Mouse (Mus musculus): Measurements from ENCODE around the gene Olfml2a. TPM values are rescaled to one million over a fixed set of nuclear protein-coding genes. Genes with fewer than 3 reads are reported as not detected.
"Not testable (repeated sequence)": the region's sequence is repeated elsewhere in the genome, so short reads cannot be mapped to it uniquely, and the experiment has no call there.

The Olfml2a gene
- polyA plus RNA-seq, 1 experiment from 2014 or later, result 2.1 TPM

GRCm38 (mm10) chr2:39010144-39010543, 78.4 kb downstream of the Olfml2a start:
- H3K27ac ChIP-seq; H3K27me3 ChIP-seq (ENCODE audit: insufficient read depth, poor library complexity, severe bottlenecking); H3K9me3 ChIP-seq; DNase-seq (ENCODE audit: low spot score); H3K4me3 ChIP-seq: not testable (repeated sequence)
- peaks cover 35% of the 10 kb centered on the region for H3K4me1 ChIP-seq (replicated peaks)
- WGBS, result 95% methylated on average over 5 of the region's 5 CpGs
- peaks cover 46% of the 10 kb centered on the region for H3K36me3 ChIP-seq

- no peaks in the 10 kb centered on the region for H3K27me3 ChIP-seq (ENCODE audit: insufficient read depth, poor library complexity, severe bottlenecking)
- H3K4me3 ChIP-seq, result no peak overlapping the region
- H3K36me3 ChIP-seq, result peaks cover 57% of the 10 kb centered on the region
- DNase-seq (ENCODE audit: low spot score), result no peak
- peaks cover 26% of the 10 kb centered on the region for H3K4me1 ChIP-seq (replicated peaks)
- H3K9me3 ChIP-seq, result no peaks in the 10 kb centered on the region
- no peak overlapping the region for H3K27ac ChIP-seq
Observed at GRCm38 (mm10) chr2:39011264-39011663, 79.5 kb downstream of the Olfml2a start.

- peaks cover 64% of the 10 kb centered on the region for H3K36me3 ChIP-seq
- peaks cover 19% of the 10 kb centered on the region for H3K4me1 ChIP-seq (replicated peaks)
- no peaks in the 10 kb centered on the region for H3K9me3 ChIP-seq
- 89% methylated on average over 3 of the region's 3 CpGs for WGBS
- DNase-seq (ENCODE audit: low spot score), result no peak
- H3K27ac ChIP-seq, result no peak overlapping the region
- H3K4me3 ChIP-seq, result no peak overlapping the region
- H3K27me3 ChIP-seq (ENCODE audit: insufficient read depth, poor library complexity, severe bottlenecking), result no peaks in the 10 kb centered on the region
Observed at GRCm38 (mm10) chr2:39011971-39012370, 80.2 kb downstream of the Olfml2a start.

GRCm38 (mm10) chr2:39012768-39013279, 81.0 kb downstream of the Olfml2a start:
- DNase-seq (ENCODE audit: low spot score), result no peak
- WGBS, result 91% methylated on average over 7 of the region's 7 CpGs
- Histone ChIP-seq H3K36me3 (peaks cover 72% of the 10 kb centered on the region), H3K27me3 (ENCODE audit: insufficient read depth, poor library complexity, severe bottlenecking) (no peaks in the 10 kb centered on the region), H3K4me1 (replicated peaks) (peaks cover 15% of the 10 kb centered on the region), H3K9me3 (no peaks in the 10 kb centered on the region), H3K27ac (no peak overlapping the region), H3K4me3 (no peak overlapping the region)

Other genes starting within 250 kb of the Olfml2a start
- 0.07 and 0.15 TPM in 2 replicates for gene Nr5a1, start 217.4 kb upstream of the Olfml2a start, polyA plus RNA-seq (2016; fragmentation: Nextera tagmentation; extraction: Ambion mirVana)
- gene Nr6a1, start 4.3 kb upstream of the Olfml2a start, polyA plus RNA-seq (2016; fragmentation: Nextera tagmentation; extraction: Ambion mirVana), result 5.1 and 12.6 TPM in 2 replicates
- 1.4 and 1.8 TPM in 2 replicates for gene Wdr38, start 65.5 kb downstream of the Olfml2a start, polyA plus RNA-seq (2016; fragmentation: Nextera tagmentation; extraction: Ambion mirVana)
- gene Arpc5l, start 73.4 kb downstream of the Olfml2a start, polyA plus RNA-seq (2016; fragmentation: Nextera tagmentation; extraction: Ambion mirVana), result 133 and 137 TPM in 2 replicates
- gene Rpl35, start 73.6 kb downstream of the Olfml2a start, polyA plus RNA-seq (2016; fragmentation: Nextera tagmentation; extraction: Ambion mirVana), result 997 and 1,033 TPM in 2 replicates
- 20.3 and 23.8 TPM in 2 replicates for gene Golga1, start 133.6 kb downstream of the Olfml2a start, polyA plus RNA-seq (2016; fragmentation: Nextera tagmentation; extraction: Ambion mirVana)